Mouse (Mus musculus) limb, embryonic 14.5 days (tissue): Measurements from ENCODE around the gene Dusp5. TPM values are rescaled to one million over a fixed set of nuclear protein-coding genes. Genes with fewer than 3 reads are reported as not detected.
"Not testable (repeated sequence)": the region's sequence is repeated elsewhere in the genome, so short reads cannot be mapped to it uniquely, and the experiment has no call there.

Experiments used
- ATAC-seq: fragments of 200-750 bp; cut with Nextera tagmentation; 2 replicates; pipeline ENCODE4 v1.8.0; 2017; ENCODE audit warnings: low read depth, moderate number of reproducible peaks, moderate TSS enrichment; ENCODE audit not compliant: low FRiP score
- DNase-seq: peaks from one replicate; pipeline ENCODE4 v3.0.0-alpha.2; 2015; ENCODE audit warnings: low spot score
- H3K27ac ChIP-seq: fragments of 300-500 bp; sonication (generic); replicated peaks from 2 replicates; pipeline ENCODE4 v1.5.1; 2014; ENCODE audit warnings: low read depth, mild to moderate bottlenecking, low read length, moderate library complexity, mixed read lengths
- H3K27me3 ChIP-seq: fragments of 300-500 bp; sonication (generic); 2 replicates; pipeline ENCODE4 v1.6.1; 2014; ENCODE audit warnings: low read length, mixed read lengths; ENCODE audit not compliant: control insufficient read depth, insufficient read depth
- H3K36me3 ChIP-seq: fragments of 300-500 bp; sonication (generic); 2 replicates; pipeline ENCODE4 v1.6.1; 2014; ENCODE audit warnings: mild to moderate bottlenecking, low read length, moderate library complexity, mixed read lengths; ENCODE audit not compliant: control insufficient read depth, insufficient read depth
- H3K4me1 ChIP-seq: fragments of 300-500 bp; sonication (generic); 2 replicates; pipeline ENCODE4 v1.6.1; 2014; ENCODE audit warnings: antibody characterized with exemption, low read length, mixed read lengths; ENCODE audit not compliant: control insufficient read depth, insufficient read depth
- H3K4me2 ChIP-seq: fragments of 300-500 bp; sonication (generic); replicated peaks from 2 replicates; pipeline ENCODE4 v1.6.1; 2014; ENCODE audit warnings: low read depth, mild to moderate bottlenecking, low read length, moderate library complexity; ENCODE audit not compliant: severe bottlenecking
- H3K4me3 ChIP-seq: fragments of 300-500 bp; sonication (generic); replicated peaks from 2 replicates; pipeline ENCODE4 v1.5.1; 2014; ENCODE audit warnings: low read length
- H3K9ac ChIP-seq: fragments of 300-500 bp; sonication (generic); 2 replicates; pipeline ENCODE4 v1.6.1; 2014; ENCODE audit warnings: mild to moderate bottlenecking, low read depth, low read length, moderate library complexity; ENCODE audit not compliant: severe bottlenecking
- H3K9me3 ChIP-seq: fragments of 300-500 bp; sonication (generic); 2 replicates; pipeline ENCODE4 v1.6.1; 2016; ENCODE audit warnings: low read length; ENCODE audit not compliant: control insufficient read depth
- POLR2A ChIP-seq: fragments of 200-500 bp; IDR thresholded peaks from 2 replicates; pipeline ENCODE4 v1.8.0; 2012; ENCODE audit warnings: inconsistent platforms, mild to moderate bottlenecking, moderate library complexity, borderline replicate concordance; ENCODE audit not compliant: insufficient read depth, insufficient read length; ENCODE audit errors: extremely low read depth
- WGBS: fragments of 180-500 bp; shearing (Covaris S2); extraction: QIAGEN DNeasy Blood & Tissue Kit; methylation state at CpG from one replicate; pipeline ENCODE4 v1.1.7; 2014; 5-methylcytosine and 5-hydroxymethylcytosine counted together
- polyA plus RNA-seq, 2 experiments: library from polyadenylated mRNA; depleted of rRNA in 1 of 2; stranded (reverse) in 1 of 2; unstranded in 1 of 2; fragments of >200 nt; fragmentation: Nextera tagmentation in 1 of 2; extraction: Ambion mirVana in 1 of 2; gene quantifications; 2 replicates each; pipeline versions ENCODE4 v1.2.1 to v1.2.3; 2012 to 2014

Dusp5 gene
- polyA plus RNA-seq, 2 experiments: 1.9 to 2.2 TPM

DNA sequence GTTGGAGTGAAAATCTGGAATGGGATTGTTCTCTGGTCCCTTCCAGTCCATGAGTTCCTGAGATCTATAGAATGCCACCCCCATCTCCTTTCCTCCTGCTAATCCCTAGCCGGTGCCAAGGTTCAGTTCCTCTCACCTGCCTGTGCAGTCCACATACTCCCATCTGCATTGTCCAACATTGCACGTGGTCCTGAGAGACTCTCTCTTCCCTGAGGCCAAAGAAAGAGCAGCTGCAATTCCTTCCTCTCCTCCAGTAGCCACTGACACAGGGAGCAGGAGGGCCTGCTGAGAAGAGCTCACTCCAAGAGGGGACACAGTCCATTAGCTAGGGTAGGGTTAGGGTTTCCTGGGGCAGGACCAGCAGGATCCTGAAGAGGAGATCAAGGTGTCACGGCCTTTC is 31.0 kb upstream of the Dusp5 start:
- Histone ChIP-seq H3K36me3 (no peaks in the 10 kb centered on the region), H3K27ac (no peak overlapping the region), H3K9ac (no peak overlapping the region), H3K9me3 (no peaks in the 10 kb centered on the region), H3K4me3 (no peak overlapping the region), H3K27me3 (no peaks in the 10 kb centered on the region), H3K4me1 (no peaks in the 10 kb centered on the region), H3K4me2 (no peak overlapping the region)
- TF ChIP-seq POLR2A: no peak
- no peak for DNase-seq
- no peak for ATAC-seq
- WGBS: 65% methylated on average over 3 of the region's 3 CpGs

- DNase-seq (no peak), ATAC-seq (no peak)
- Histone ChIP-seq H3K4me2 (no peak overlapping the region), H3K27me3 (no peaks in the 10 kb centered on the region), H3K9ac (no peak overlapping the region), H3K4me1 (no peaks in the 10 kb centered on the region), H3K9me3 (no peaks in the 10 kb centered on the region), H3K27ac (no peak overlapping the region), H3K36me3 (no peaks in the 10 kb centered on the region), H3K4me3 (no peak overlapping the region)
- WGBS: 85% methylated on average over 8 of the region's 8 CpGs
- TF ChIP-seq POLR2A: no peak
Measured at GRCm38 (mm10) chr19:53499049-53499448, 29.9 kb upstream of the Dusp5 start.

GRCm38 (mm10) chr19:53499451-53499940 is 29.4 kb upstream of the Dusp5 start:
- ATAC-seq (no peak), DNase-seq (no peak)
- TF ChIP-seq POLR2A: no peak
- no peak overlapping the region for H3K27ac ChIP-seq
- 71% methylated on average over 4 of the region's 4 CpGs for whole genome bisulfite sequencing
- H3K9me3 ChIP-seq: no peaks in the 10 kb centered on the region
- H3K27me3 ChIP-seq: no peaks in the 10 kb centered on the region
- no peaks in the 10 kb centered on the region for H3K4me1 ChIP-seq
- H3K4me3 ChIP-seq: no peak overlapping the region
- no peaks in the 10 kb centered on the region for H3K36me3 ChIP-seq
- no peak overlapping the region for H3K4me2 ChIP-seq
- H3K9ac ChIP-seq: no peak overlapping the region

DNA sequence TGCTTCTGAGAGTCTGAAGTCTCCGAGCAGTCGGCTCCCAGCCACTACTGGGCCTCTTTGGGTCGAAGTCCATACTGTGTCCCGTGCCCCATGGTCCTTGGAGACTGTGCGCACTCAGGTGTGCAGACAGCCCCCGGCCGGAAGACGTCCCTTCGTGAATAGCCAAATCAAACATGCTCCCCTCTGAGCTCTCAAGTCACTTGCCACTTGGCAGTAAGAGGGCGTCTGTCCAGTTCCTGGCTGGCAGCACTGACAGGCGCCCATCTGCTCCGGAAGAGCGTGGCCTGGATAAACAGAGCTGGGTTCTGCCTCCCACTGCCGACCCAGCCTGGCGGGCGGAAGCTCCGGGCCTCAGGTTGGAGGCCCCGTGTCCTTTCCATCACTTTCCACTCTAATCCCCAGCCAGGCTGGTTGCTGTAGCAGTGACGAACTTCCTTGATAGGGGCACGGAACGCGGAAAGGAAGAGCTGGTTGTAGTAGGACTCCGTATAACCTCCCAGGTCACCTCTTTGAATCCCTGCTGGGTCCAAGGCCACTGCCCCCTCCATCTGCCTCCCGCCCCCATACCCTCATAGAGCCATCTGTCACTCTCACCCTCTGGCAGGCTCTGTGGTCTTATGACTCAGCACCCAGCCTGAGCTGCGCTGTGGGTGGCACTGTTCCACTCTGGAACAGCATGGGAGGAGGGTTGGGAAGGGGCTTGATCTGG is 28.5 kb upstream of the Dusp5 start:
- TF ChIP-seq POLR2A: no peak
- Histone ChIP-seq H3K27me3 (no peaks in the 10 kb centered on the region), H3K4me2 (no peak overlapping the region), H3K4me3 (no peak overlapping the region), H3K9ac (no peak overlapping the region), H3K4me1 (no peaks in the 10 kb centered on the region), H3K9me3 (no peaks in the 10 kb centered on the region), H3K36me3 (no peaks in the 10 kb centered on the region), H3K27ac (no peak overlapping the region)
- 86% methylated on average over 25 of the region's 25 CpGs for WGBS
- ATAC-seq (no peak), DNase-seq (no peak)

- H3K27me3 ChIP-seq, H3K27ac ChIP-seq, H3K4me2 ChIP-seq, H3K9me3 ChIP-seq, DNase-seq, H3K9ac ChIP-seq, H3K4me1 ChIP-seq, H3K36me3 ChIP-seq, H3K4me3 ChIP-seq, ATAC-seq: not testable (repeated sequence)
- 85% methylated on average over 7 of the region's 7 CpGs for WGBS
Measured at GRCm38 (mm10) chr19:53501239-53501638, 27.7 kb upstream of the Dusp5 start.
